Mouse (Mus musculus): Measurements from ENCODE around the gene Gpr68. TPM values are rescaled to one million over a fixed set of nuclear protein-coding genes. Genes with fewer than 3 reads are reported as not detected.

Gpr68 gene
- polyA plus RNA-seq, 1 experiment from 2014 or later, result 0.34 TPM

DNA sequence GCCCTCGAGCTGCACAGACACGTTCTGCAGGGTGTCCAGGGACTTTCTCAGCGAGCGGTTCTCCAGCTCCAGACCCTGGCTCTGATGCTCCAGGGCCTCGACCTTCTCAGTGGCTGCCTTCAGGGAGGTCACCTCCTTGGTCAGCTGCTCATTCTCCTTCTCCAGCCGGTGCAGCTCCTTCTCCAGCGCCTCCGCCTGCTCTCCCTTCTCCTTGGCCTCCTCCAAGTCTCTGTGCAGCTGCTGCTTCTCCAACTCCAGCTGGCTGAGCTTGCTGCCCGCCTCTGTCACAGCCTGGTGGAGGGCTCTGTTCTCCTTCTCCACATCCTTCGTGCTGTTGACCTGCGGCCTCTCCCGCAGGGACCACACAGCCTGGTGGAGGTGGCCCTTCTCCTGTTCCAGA, 37.5 kb upstream of the Gpr68 start:
- Histone ChIP-seq H3K4me3 (ENCODE audit: low read length) (no peak overlapping the region), H3K36me3 (ENCODE audit: control insufficient read depth, insufficient read depth, low read length) (peaks cover 60% of the 10 kb centered on the region), H3K27ac (ENCODE audit: low read depth, low read length) (no peak overlapping the region), H3K4me2 (replicated peaks; ENCODE audit: low read depth, low read length) (no peak overlapping the region), H3K9ac (ENCODE audit: low read depth, low read length) (no peak overlapping the region), H3K4me1 (ENCODE audit: control insufficient read depth, insufficient read depth, low read length) (no peaks in the 10 kb centered on the region), H3K27me3 (ENCODE audit: control insufficient read depth, insufficient read depth, low read length) (no peaks in the 10 kb centered on the region), H3K9me3 (ENCODE audit: control insufficient read depth, low read length) (no peaks in the 10 kb centered on the region)
- ATAC-seq (ENCODE audit: low FRiP score, low TSS enrichment), result no peak
- WGBS, result 76% methylated on average over 12 of the region's 12 CpGs

DNA sequence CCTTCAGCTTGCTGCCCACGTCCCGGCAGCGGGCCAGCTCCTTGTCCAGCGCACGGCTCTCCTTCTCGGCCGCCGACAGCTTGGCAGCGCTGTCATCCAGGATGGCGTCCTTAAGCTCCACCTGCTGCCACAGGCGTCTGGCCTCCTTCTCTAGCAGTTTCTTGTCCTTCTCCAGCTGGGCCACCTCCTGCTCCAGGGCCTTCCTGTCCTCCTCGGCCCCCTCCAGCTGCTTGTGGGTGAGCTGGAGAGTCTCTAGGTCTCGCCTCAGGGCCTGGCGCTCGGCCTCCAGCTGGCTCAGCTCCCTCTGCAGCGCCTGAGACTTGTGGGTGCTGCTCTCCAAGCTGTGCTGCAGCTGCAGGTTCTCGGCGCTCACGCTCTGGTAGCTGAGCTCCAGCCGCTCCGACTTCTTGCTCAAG, 36.9 kb upstream of the Gpr68 start:
- WGBS, result 86% methylated on average over 21 of the region's 21 CpGs
- H3K27me3 ChIP-seq (ENCODE audit: control insufficient read depth, insufficient read depth, low read length), result no peaks in the 10 kb centered on the region
- H3K9ac ChIP-seq (ENCODE audit: low read depth, low read length), result no peak overlapping the region
- no peak overlapping the region for H3K4me2 ChIP-seq (replicated peaks; ENCODE audit: low read depth, low read length)
- no peak overlapping the region for H3K27ac ChIP-seq (ENCODE audit: low read depth, low read length)
- H3K4me3 ChIP-seq (ENCODE audit: low read length), result no peak overlapping the region
- ATAC-seq (ENCODE audit: low FRiP score, low TSS enrichment), result no peak
- H3K4me1 ChIP-seq (ENCODE audit: control insufficient read depth, insufficient read depth, low read length), result no peaks in the 10 kb centered on the region
- no peaks in the 10 kb centered on the region for H3K9me3 ChIP-seq (ENCODE audit: control insufficient read depth, low read length)
- peaks cover 65% of the 10 kb centered on the region for H3K36me3 ChIP-seq (ENCODE audit: control insufficient read depth, insufficient read depth, low read length)

DNA sequence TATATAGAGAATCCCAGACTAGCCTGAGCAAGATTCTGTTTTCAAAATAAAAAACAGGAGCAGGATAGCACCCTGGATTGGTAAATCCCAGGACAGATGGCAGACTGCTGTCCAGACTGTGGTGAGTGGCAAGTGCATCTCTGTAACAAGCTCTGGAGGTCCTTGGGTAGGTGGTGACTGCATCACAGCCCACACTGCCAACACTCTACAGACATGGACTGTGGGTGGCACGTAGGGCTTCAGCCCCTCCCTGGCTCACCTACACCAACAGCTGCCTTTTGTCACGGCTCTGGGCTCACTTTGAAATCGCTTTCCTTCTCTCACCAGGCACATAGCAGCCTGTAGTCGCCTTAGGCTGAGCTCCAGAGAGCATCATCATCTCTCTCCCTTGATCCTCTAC, 35.1 kb upstream of the Gpr68 start:
- WGBS, result 84% methylated on average over 4 of the region's 4 CpGs
- Histone ChIP-seq H3K4me1 (ENCODE audit: control insufficient read depth, insufficient read depth, low read length) (no peaks in the 10 kb centered on the region), H3K9ac (ENCODE audit: low read depth, low read length) (no peak overlapping the region; the same call in 1 of the 2 replicates), H3K4me3 (ENCODE audit: low read length) (no peak overlapping the region), H3K4me2 (replicated peaks; ENCODE audit: low read depth, low read length) (no peak overlapping the region), H3K27ac (ENCODE audit: low read depth, low read length) (no peak overlapping the region), H3K36me3 (ENCODE audit: control insufficient read depth, insufficient read depth, low read length) (peaks cover 72% of the 10 kb centered on the region), H3K27me3 (ENCODE audit: control insufficient read depth, insufficient read depth, low read length) (no peaks in the 10 kb centered on the region), H3K9me3 (ENCODE audit: control insufficient read depth, low read length) (no peaks in the 10 kb centered on the region)
- ATAC-seq (ENCODE audit: low FRiP score, low TSS enrichment), result no peak

DNA sequence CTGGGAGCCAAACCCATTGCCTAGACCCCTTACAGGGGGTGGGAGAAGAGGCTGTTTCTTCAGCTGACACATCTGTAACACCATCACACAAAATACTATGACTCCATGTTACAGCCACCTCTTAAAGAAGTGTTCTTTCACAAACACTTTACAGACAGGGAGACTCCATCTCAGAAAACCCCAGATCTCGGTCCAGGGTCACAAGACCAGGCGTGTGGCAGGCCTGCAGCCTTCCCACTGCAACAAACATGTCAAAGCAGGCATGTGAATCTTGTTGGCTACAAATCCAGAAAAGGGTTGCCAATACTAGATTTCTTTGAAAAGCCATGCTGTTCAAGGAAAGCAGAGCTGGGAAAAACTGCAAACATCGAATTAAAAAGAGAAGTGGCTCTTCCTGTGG, 33.4 kb upstream of the Gpr68 start:
- 0 out of 2 replicates have a peak, but pooled peaks cover 4% of the 10 kb centered on the region for H3K4me1 ChIP-seq (ENCODE audit: control insufficient read depth, insufficient read depth, low read length)
- ATAC-seq (ENCODE audit: low FRiP score, low TSS enrichment), result no peak
- H3K4me2 ChIP-seq (replicated peaks; ENCODE audit: low read depth, low read length), result no peak overlapping the region
- H3K36me3 ChIP-seq (ENCODE audit: control insufficient read depth, insufficient read depth, low read length), result peaks cover 62% of the 10 kb centered on the region
- no peak overlapping the region for H3K4me3 ChIP-seq (ENCODE audit: low read length)
- no peaks in the 10 kb centered on the region for H3K9me3 ChIP-seq (ENCODE audit: control insufficient read depth, low read length)
- no peak overlapping the region for H3K9ac ChIP-seq (ENCODE audit: low read depth, low read length)
- 83% methylated on average over 3 of the region's 3 CpGs for WGBS
- no peaks in the 10 kb centered on the region for H3K27me3 ChIP-seq (ENCODE audit: control insufficient read depth, insufficient read depth, low read length)
- no peak overlapping the region for H3K27ac ChIP-seq (ENCODE audit: low read depth, low read length)

DNA sequence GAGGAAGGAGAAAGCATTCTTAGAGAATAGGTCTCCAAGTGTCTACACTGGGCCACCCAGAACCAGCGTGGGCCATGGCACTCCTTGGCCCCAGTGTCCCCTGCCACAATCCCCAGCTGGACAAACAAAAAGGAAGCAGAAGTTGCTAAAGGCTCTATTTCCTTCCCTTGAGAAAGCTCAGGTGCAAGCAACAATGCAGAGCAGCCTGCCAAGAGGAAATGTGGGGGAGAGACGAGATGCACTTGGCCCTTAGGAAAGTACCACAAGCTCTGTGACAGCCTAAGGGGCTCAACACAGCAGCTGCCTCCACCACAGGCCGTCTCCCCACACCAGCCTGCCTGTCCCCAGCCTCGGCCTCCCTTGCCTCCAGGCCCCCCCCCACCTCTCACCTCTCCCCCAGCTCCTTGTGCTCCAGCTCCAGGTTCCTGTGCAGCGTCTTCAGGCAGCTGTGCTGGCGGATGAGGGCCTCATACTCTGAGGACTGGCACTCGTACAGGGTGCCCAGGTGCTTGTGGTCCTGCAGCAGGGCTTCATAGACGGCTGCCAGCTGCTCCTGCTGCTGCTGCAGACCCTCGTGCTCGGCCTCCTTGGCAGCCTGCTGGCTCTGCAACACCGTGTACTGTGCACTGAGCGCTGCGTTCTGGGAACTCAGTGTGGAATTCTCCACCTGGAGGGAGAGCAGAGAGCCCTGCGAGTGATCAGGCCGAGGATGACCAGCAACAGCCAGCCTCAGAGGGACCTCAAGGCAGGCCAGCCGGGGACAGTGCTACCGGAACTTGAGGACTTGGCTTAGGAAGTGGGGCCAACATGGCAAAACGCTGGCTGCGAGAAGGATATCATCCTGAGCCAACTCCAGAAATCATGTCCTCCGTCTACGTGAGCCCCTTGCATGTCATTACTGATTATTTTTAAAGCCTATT, 29.7 kb upstream of the Gpr68 start:
- ATAC-seq (ENCODE audit: low FRiP score, low TSS enrichment), result peak; percentile 30; the same call in 1 of the 2 replicates
- no peak overlapping the region for H3K4me3 ChIP-seq (ENCODE audit: low read length)
- no peaks in the 10 kb centered on the region for H3K9me3 ChIP-seq (ENCODE audit: control insufficient read depth, low read length)
- H3K27me3 ChIP-seq (ENCODE audit: control insufficient read depth, insufficient read depth, low read length), result no peaks in the 10 kb centered on the region
- H3K9ac ChIP-seq (ENCODE audit: low read depth, low read length), result no peak overlapping the region
- WGBS, result 58% methylated on average over 21 of the region's 21 CpGs
- H3K4me2 ChIP-seq (replicated peaks; ENCODE audit: low read depth, low read length), result no peak overlapping the region
- peak overlapping the region; percentile 33; the same call in 1 of the 2 replicates for H3K27ac ChIP-seq (ENCODE audit: low read depth, low read length)
- H3K4me1 ChIP-seq (ENCODE audit: control insufficient read depth, insufficient read depth, low read length), result 0 out of 2 replicates have a peak, but pooled peaks cover 4% of the 10 kb centered on the region
- peaks cover 44% of the 10 kb centered on the region for H3K36me3 ChIP-seq (ENCODE audit: control insufficient read depth, insufficient read depth, low read length)

GRCm38 (mm10) chr12:100936737-100937136, 28.7 kb upstream of the Gpr68 start:
- Histone ChIP-seq H3K27me3 (ENCODE audit: control insufficient read depth, insufficient read depth, low read length) (no peaks in the 10 kb centered on the region), H3K27ac (ENCODE audit: low read depth, low read length) (peak overlapping the region; percentile 42; the same call in 1 of the 2 replicates), H3K4me2 (replicated peaks; ENCODE audit: low read depth, low read length) (no peak overlapping the region), H3K4me1 (ENCODE audit: control insufficient read depth, insufficient read depth, low read length) (0 out of 2 replicates have a peak, but pooled peaks cover 4% of the 10 kb centered on the region), H3K9me3 (ENCODE audit: control insufficient read depth, low read length) (no peaks in the 10 kb centered on the region), H3K9ac (ENCODE audit: low read depth, low read length) (no peak overlapping the region), H3K4me3 (ENCODE audit: low read length) (no peak overlapping the region), H3K36me3 (ENCODE audit: control insufficient read depth, insufficient read depth, low read length) (peaks cover 43% of the 10 kb centered on the region)
- 82% methylated on average over 4 of the region's 4 CpGs for WGBS
- ATAC-seq (ENCODE audit: low FRiP score, low TSS enrichment), result 0 out of 2 replicates have a peak, but pooled peaks have one; percentile 10

DNA sequence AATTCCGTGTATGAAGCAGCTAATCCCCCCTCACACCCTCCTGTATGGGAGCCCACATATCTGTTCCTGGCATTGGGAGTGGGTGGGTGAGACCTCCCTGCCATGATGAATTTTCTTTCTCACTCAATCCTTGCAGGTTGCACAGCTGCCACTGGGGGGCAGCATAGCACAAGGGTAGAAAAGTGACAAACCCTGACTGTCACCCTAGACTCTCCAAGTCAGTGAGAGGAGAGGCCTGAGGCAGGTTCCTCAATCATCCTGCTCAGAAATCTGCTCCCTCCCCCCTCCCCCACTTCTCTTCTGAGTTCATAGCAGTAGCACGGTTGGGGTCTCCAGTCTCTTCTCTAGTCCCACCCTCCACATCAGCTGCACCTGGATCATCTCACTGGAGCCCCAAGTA, 28.1 kb upstream of the Gpr68 start:
- no peak overlapping the region; the same call in 1 of the 2 replicates for H3K27ac ChIP-seq (ENCODE audit: low read depth, low read length)
- 14% methylated on average over 2 of the region's 2 CpGs for whole genome bisulfite sequencing
- ATAC-seq (ENCODE audit: low FRiP score, low TSS enrichment), result peak; percentile 53; the same call in 1 of the 2 replicates
- H3K9me3 ChIP-seq (ENCODE audit: control insufficient read depth, low read length), result no peaks in the 10 kb centered on the region
- H3K9ac ChIP-seq (ENCODE audit: low read depth, low read length), result no peak overlapping the region
- no peak overlapping the region for H3K4me3 ChIP-seq (ENCODE audit: low read length)
- peaks cover 41% of the 10 kb centered on the region for H3K36me3 ChIP-seq (ENCODE audit: control insufficient read depth, insufficient read depth, low read length)
- H3K4me1 ChIP-seq (ENCODE audit: control insufficient read depth, insufficient read depth, low read length), result 0 out of 2 replicates have a peak, but pooled peaks cover 4% of the 10 kb centered on the region
- H3K27me3 ChIP-seq (ENCODE audit: control insufficient read depth, insufficient read depth, low read length), result no peaks in the 10 kb centered on the region
- no peak overlapping the region for H3K4me2 ChIP-seq (replicated peaks; ENCODE audit: low read depth, low read length)

GRCm38 (mm10) chr12:100934796-100935195, 26.8 kb upstream of the Gpr68 start:
- 85% methylated on average over 5 of the region's 5 CpGs for WGBS
- no peak overlapping the region for H3K4me3 ChIP-seq (ENCODE audit: low read length)
- no peak overlapping the region for H3K4me2 ChIP-seq (replicated peaks; ENCODE audit: low read depth, low read length)
- no peaks in the 10 kb centered on the region for H3K9me3 ChIP-seq (ENCODE audit: control insufficient read depth, low read length)
- no peak overlapping the region for H3K27ac ChIP-seq (ENCODE audit: low read depth, low read length)
- no peak overlapping the region for H3K9ac ChIP-seq (ENCODE audit: low read depth, low read length)
- 0 out of 2 replicates have a peak, but pooled peaks cover 4% of the 10 kb centered on the region for H3K4me1 ChIP-seq (ENCODE audit: control insufficient read depth, insufficient read depth, low read length)
- no peak for ATAC-seq (ENCODE audit: low FRiP score, low TSS enrichment)
- H3K36me3 ChIP-seq (ENCODE audit: control insufficient read depth, insufficient read depth, low read length), result peaks cover 38% of the 10 kb centered on the region
- no peaks in the 10 kb centered on the region for H3K27me3 ChIP-seq (ENCODE audit: control insufficient read depth, insufficient read depth, low read length)

DNA sequence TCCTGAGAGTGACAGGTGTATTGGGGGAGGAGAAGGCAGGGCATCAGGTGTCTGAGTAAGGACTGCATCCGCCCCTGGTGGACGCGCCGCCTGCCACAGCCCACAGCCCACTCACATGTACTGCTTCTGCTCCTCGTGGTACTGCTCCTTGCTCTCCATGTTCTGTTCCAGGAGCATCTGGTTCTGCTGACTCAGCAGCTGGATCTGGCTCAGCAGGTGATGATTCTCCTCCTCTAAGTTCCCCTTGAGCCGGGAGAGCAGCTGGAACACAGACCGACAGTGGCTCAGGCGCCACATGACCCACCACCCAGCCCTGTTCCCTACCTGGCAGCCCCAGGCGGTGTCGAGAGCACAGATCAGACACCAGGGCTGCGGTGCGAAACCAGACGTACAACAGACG, 23.7 kb upstream of the Gpr68 start:
- Histone ChIP-seq H3K27me3 (ENCODE audit: control insufficient read depth, insufficient read depth, low read length) (no peaks in the 10 kb centered on the region), H3K36me3 (ENCODE audit: control insufficient read depth, insufficient read depth, low read length) (peaks cover 39% of the 10 kb centered on the region), H3K4me1 (ENCODE audit: control insufficient read depth, insufficient read depth, low read length) (no peaks in the 10 kb centered on the region), H3K4me3 (ENCODE audit: low read length) (no peak overlapping the region), H3K27ac (ENCODE audit: low read depth, low read length) (no peak overlapping the region), H3K9ac (ENCODE audit: low read depth, low read length) (no peak overlapping the region), H3K4me2 (replicated peaks; ENCODE audit: low read depth, low read length) (no peak overlapping the region), H3K9me3 (ENCODE audit: control insufficient read depth, low read length) (no peaks in the 10 kb centered on the region)
- ATAC-seq (ENCODE audit: low FRiP score, low TSS enrichment), result no peak
- WGBS, result 96% methylated on average over 14 of the region's 14 CpGs
